Mouse (Mus musculus) small intestine, adult 2 months (tissue): ENCODE measurements around the gene Slc35e2. TPM values are rescaled to one million over a fixed set of nuclear protein-coding genes. Genes with fewer than 3 reads are reported as not detected.

Experiments used
- H3K27ac ChIP-seq: fragments of 200-500 bp; 2 replicates; pipeline ENCODE4 v1.5.1; 2012; ENCODE audit warnings: low read depth, low read length, control low read depth, inconsistent platforms; ENCODE audit not compliant: insufficient read depth
- H3K27me3 ChIP-seq: fragments of 200-500 bp; 2 replicates; pipeline ENCODE4 v1.6.1; 2012; ENCODE audit warnings: mild to moderate bottlenecking, moderate library complexity, low read length, inconsistent platforms; ENCODE audit not compliant: control insufficient read depth, insufficient read depth
- H3K36me3 ChIP-seq: fragments of 200-500 bp; 2 replicates; pipeline ENCODE4 v1.6.1; 2012; ENCODE audit warnings: mild to moderate bottlenecking, low read length, control low read depth, inconsistent platforms; ENCODE audit not compliant: control insufficient read depth, insufficient read depth
- H3K4me1 ChIP-seq: fragments of 200-500 bp; 2 replicates; pipeline ENCODE4 v1.6.1; 2012; ENCODE audit warnings: low read length, inconsistent platforms, mixed read lengths; ENCODE audit not compliant: control insufficient read depth, insufficient read depth, insufficient read length
- H3K4me3 ChIP-seq: fragments of 200-500 bp; 2 replicates; pipeline ENCODE4 v1.5.1; 2012; ENCODE audit warnings: low read depth, mild to moderate bottlenecking, control low read depth, inconsistent platforms, low read length, moderate library complexity
- CTCF ChIP-seq: fragments of 200-500 bp; IDR thresholded peaks from 2 replicates; pipeline ENCODE4 v1.5.1; 2012; ENCODE audit warnings: low read depth, mild to moderate bottlenecking, control low read depth, inconsistent platforms, low read length, moderate library complexity, mixed read lengths; ENCODE audit not compliant: insufficient replicate concordance, insufficient read length; ENCODE audit errors: extremely low read depth
- POLR2A ChIP-seq: fragments of 200-500 bp; IDR thresholded peaks from 2 replicates; pipeline ENCODE4 v1.6.1; 2012; ENCODE audit warnings: low read depth, mild to moderate bottlenecking, control low read depth, inconsistent platforms, low read length, moderate library complexity
- WGBS: fragments of 180-500 bp; shearing (Covaris S2); methylation state at CpG from one replicate; pipeline ENCODE4 v1.1.7; 2018; 5-methylcytosine and 5-hydroxymethylcytosine counted together
- polyA plus RNA-seq: library from polyadenylated mRNA; depleted of rRNA; stranded (reverse); fragments of >200 nt; gene quantifications from 2 replicates; pipeline ENCODE4 v1.2.3, GENCODE M21; 2012

Slc35e2 gene
- polyA plus RNA-seq, 1 experiment, result 20.1 TPM

DNA sequence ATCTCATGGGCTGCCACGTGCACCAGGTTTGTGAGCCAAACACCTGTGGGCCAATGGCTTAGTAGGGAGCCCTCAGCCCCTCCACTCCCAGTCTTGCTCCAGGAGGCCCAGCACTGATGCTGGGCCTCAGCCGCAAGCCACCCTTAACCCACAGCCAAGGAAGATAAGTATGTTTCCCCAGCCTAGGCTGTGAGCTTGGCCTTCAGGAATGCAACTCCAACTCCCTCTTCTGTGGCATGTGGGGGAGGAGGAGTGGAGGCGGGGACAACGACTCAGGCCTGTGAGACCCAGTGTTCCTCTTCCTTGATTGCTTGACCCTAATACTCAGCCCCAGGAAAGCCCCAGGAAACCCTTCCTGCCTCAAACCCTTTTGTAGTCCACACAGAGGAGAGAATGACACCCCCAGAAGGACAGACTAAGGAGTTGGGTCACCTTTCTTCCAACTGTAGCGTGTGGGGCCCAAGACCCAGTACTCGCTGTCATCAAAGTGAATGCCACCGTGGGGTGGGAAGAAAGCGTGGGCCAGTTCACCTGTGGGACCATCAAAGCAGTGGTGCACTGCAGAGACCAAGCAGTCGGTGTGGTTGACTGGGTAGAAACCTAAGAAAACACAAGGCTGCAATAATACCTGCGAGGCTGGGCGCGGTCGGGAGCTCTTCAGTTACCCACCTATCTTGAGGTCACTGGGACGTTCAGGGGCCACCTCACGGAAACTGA, 50.5 kb downstream of the Slc35e2 start:
- Histone ChIP-seq H3K27ac (no peak overlapping the region; the same call in 1 of the 2 replicates), H3K36me3 (peaks cover 46% of the 10 kb centered on the region), H3K4me1 (peaks cover 28% of the 10 kb centered on the region), H3K27me3 (no peaks in the 10 kb centered on the region), H3K4me3 (no peak overlapping the region)
- no peak for TF ChIP-seq POLR2A
- TF ChIP-seq CTCF, result no peak
- 58% methylated on average over 15 of the region's 15 CpGs for WGBS

DNA sequence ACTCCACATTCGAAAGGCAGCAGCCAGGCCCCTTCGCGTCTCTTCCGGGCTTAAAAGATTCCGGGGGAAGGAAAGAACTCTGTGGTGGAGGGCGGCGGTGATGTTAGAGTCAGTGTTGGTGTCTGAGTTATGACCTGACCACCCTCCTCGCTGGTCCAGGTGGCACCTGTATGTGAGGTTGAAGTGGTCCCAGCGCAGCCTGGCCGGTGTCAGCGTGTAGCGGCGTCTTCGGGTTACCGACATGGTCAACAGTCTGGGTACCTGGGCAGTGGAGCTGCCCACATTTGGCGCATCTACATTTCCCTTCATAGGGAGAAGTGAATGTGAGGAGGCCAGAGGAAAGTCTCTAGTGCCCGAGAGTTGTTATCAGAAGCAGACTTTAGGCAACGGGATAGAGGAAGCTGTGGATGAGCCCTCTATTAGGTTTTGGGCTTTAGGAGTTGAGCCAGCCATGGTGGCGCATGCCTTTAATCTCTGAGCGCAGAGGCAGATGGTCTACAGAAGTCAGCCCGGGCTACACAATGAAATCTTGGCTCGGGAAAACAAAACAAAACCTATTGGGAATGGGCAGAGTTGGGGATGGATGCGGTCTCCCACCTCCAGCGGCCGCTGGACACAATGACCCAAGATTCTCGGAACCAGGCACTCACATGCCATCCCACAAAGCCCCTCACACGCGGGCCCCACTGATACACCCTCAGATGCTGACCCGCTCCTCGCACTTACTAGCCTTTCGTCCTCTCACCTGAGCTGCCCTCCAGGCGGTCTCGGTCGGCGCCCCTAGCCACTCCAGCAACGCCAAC, 51.3 kb downstream of the Slc35e2 start:
- Histone ChIP-seq H3K27ac (no peak overlapping the region), H3K36me3 (peaks cover 46% of the 10 kb centered on the region), H3K27me3 (no peaks in the 10 kb centered on the region), H3K4me1 (peaks cover 28% of the 10 kb centered on the region), H3K4me3 (peak overlapping the region; percentile 67)
- TF ChIP-seq POLR2A (no peak), CTCF (no peak)
- WGBS, result 46% methylated on average over 36 of the region's 36 CpGs

GRCm38 (mm10) chr4:155653086-155653450, 51.9 kb downstream of the Slc35e2 start, which contains the start of gene Mmp23:
Mmp23 (minus strand) TSS chr4:155653384.
- H3K4me1 ChIP-seq, result peaks cover 28% of the 10 kb centered on the region
- 2% methylated on average over 33 of the region's 33 CpGs for WGBS
- H3K4me3 ChIP-seq, result peak within 1 kb of the TSS; percentile 67
- no peak for TF ChIP-seq CTCF
- no peak for TF ChIP-seq POLR2A
- peaks cover 45% of the 10 kb centered on the region for H3K36me3 ChIP-seq
- no peaks in the 10 kb centered on the region for H3K27me3 ChIP-seq
- peak within 1 kb of the TSS; percentile 26 for H3K27ac ChIP-seq

- Histone ChIP-seq H3K27me3 (no peaks in the 10 kb centered on the region), H3K27ac (peak overlapping the region; percentile 26), H3K4me3 (peak overlapping the region; percentile 67), H3K4me1 (peaks cover 28% of the 10 kb centered on the region), H3K36me3 (peaks cover 40% of the 10 kb centered on the region)
- 4% methylated on average over 31 of the region's 31 CpGs for WGBS
- TF ChIP-seq POLR2A (no peak), CTCF (no peak)
Measured at GRCm38 (mm10) chr4:155653451-155654182, 52.4 kb downstream of the Slc35e2 start.

DNA sequence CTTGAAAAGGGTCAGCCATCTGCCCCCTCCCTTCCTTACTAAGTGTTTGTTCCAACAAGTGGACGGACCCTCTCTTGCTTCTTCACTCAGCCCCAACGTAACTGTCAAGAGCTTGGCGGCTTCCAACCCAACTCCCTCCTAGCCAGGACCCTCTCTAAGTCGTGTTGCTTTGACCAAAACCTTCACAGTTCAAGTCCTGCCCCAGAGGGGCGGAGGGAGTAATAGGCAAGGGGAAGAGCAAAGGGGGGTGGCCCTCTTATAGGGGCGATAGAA, 52.9 kb downstream of the Slc35e2 start:
- peak overlapping the region; percentile 67 for H3K4me3 ChIP-seq
- TF ChIP-seq CTCF, result no peak
- TF ChIP-seq POLR2A, result no peak
- peak overlapping the region; percentile 26 for H3K27ac ChIP-seq
- H3K27me3 ChIP-seq, result no peaks in the 10 kb centered on the region
- H3K4me1 ChIP-seq, result peaks cover 28% of the 10 kb centered on the region
- 1% methylated on average over 6 of the region's 6 CpGs for WGBS
- H3K36me3 ChIP-seq, result peaks cover 35% of the 10 kb centered on the region

DNA sequence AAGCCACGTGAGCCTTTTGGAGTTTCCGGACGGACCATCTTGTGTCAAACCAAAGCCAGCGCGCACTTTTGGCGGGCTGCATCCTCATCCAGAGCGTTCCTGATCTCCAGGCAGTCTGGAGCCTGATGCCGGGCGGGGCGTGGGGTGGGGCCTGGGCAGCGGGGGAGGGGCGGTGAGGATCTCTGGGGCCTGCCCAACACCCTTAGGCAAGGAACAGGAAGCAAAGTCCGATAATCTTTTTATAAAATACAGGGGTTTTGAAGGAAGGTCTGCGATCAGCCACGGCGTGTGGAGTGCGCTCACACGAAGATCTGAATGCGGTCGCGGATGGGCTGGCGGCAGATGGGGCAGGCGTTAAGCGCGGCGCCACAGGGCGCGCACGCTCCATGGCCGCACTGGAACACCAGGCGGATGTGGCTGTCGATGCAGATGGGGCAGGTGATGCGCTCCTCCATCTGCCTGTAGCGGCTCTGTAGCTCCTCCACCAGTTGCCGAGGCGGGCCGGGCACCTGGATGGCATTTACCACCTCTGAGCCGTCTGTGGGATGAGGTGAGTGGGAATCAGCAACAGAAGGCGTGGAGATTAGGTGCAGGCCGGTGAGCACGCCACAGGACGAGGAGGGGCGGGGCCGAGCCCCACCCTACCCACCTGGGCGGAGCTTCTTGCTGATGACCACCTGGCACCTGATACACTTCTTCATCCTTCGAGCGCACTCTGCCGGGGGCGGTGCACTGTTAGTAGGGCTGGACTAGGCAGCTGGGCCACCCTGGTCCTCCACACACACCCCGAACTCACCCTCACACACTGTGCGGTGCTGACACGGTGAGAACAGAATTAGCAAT, 53.5 kb downstream of the Slc35e2 start:
- Histone ChIP-seq H3K27ac (peak overlapping the region; percentile 79), H3K36me3 (peaks cover 29% of the 10 kb centered on the region)
- 2% methylated on average over 51 of the region's 52 CpGs for WGBS

More for the DNA sequence above, 53.5 kb downstream of the Slc35e2 start:
- Histone ChIP-seq H3K4me1 (peaks cover 28% of the 10 kb centered on the region), H3K27me3 (no peaks in the 10 kb centered on the region), H3K4me3 (peak overlapping the region; percentile 67)
- TF ChIP-seq POLR2A (no peak), CTCF (no peak)
